10 mouse cellular contexts compared by ENCODE assay signal in genomic region chr5:28955036-28955435, GRCm38 (mm10).
DNase-seq lines count a peak whose midpoint lies in the region; ATAC-seq and TF ChIP-seq lines count a peak whose summit lies in the region.
"Had no signal": no experiment of that assay in that cellular context is flagged by ENCODE, and none has a peak within 500 bp of the region (broad histone marks: within the 10 kb centered on the region; RNA-seq: fewer than 3 reads in every experiment).

No protein-coding gene starts in this region.

- no peak for ATAC-seq in lung, embryonic 14.5 days (ENCODE audit: insufficient read depth)

- no peak overlapping the region for H3K4me2 ChIP-seq in lung, embryonic 14.5 days
- H3K4me2 ChIP-seq: embryonic facial prominence, embryonic 13.5 days had no signal

- H3K27ac ChIP-seq in lung, embryonic 14.5 days (ENCODE audit: low read depth), result no peak overlapping the region
- H3K27ac ChIP-seq in embryonic facial prominence, embryonic 10.5 days (replicated peaks), result no peak overlapping the region
- H3K27ac ChIP-seq: embryonic facial prominence, embryonic 13.5 days had no signal

- H3K36me3 ChIP-seq in lung, embryonic 14.5 days (ENCODE audit: insufficient read depth), result no peaks in the 10 kb centered on the region
- no peaks in the 10 kb centered on the region for H3K36me3 ChIP-seq in embryonic facial prominence, embryonic 10.5 days (replicated peaks)
- H3K36me3 ChIP-seq: embryonic facial prominence, embryonic 13.5 days had no signal

- H3K9me3 ChIP-seq in lung, embryonic 14.5 days (ENCODE audit: low read depth, low read length), result no peaks in the 10 kb centered on the region
- H3K9me3 ChIP-seq in embryonic facial prominence, embryonic 10.5 days, result no peaks in the 10 kb centered on the region
- H3K9me3 ChIP-seq: embryonic facial prominence, embryonic 13.5 days had no signal

- no peak for TF ChIP-seq CTCF in lung, embryonic 14.5 days (IDR thresholded peaks at IDR 0.05; ENCODE audit: low read depth)

- peak; percentile 73 for DNase-seq in embryo, embryonic 10 days (ENCODE audit: low spot score)
- DNase-seq in embryo, embryonic 9.5 days (ENCODE audit: extremely low spot score), result no peak
- DNase-seq in lung, embryonic 14.5 days, result peak; percentile 78
- DNase-seq in lung, postnatal 25 days (ENCODE audit: low spot score), result no peak
- DNase-seq in embryonic facial prominence, embryonic 10.5 days (ENCODE audit: low spot score), result peak; percentile 51
- DNase-seq in retina, postnatal 1 day, result peak; percentile 22
- DNase-seq in layer of hippocampus, adult 11-12 months (ENCODE audit: low spot score), result no peak
- DNase-seq in left cerebral cortex, postnatal 25 days (ENCODE audit: low spot score in 2 of 2), result no peak
- DNase-seq: gastrocnemius, postnatal 36 days had no signal

- H3K4me1 ChIP-seq in lung, embryonic 14.5 days (ENCODE audit: insufficient read depth), result no peaks in the 10 kb centered on the region
- no peaks in the 10 kb centered on the region for H3K4me1 ChIP-seq in embryonic facial prominence, embryonic 10.5 days
- H3K4me1 ChIP-seq: embryonic facial prominence, embryonic 13.5 days had no signal

- H3K4me3 ChIP-seq in lung, embryonic 14.5 days (ENCODE audit: low read depth, low read length), result no peak overlapping the region
- no peak overlapping the region for H3K4me3 ChIP-seq in embryonic facial prominence, embryonic 10.5 days
- H3K4me3 ChIP-seq: embryonic facial prominence, embryonic 13.5 days had no signal

- intact Hi-C loops in left cerebral cortex, postnatal 25 days (cut with DNase I), result no loop called here

- no peak overlapping the region for H3K9ac ChIP-seq in lung, embryonic 14.5 days
- H3K9ac ChIP-seq: embryonic facial prominence, embryonic 13.5 days had no signal

- no peaks in the 10 kb centered on the region for H3K27me3 ChIP-seq in lung, embryonic 14.5 days (ENCODE audit: insufficient read depth, low read length)
- no peaks in the 10 kb centered on the region for H3K27me3 ChIP-seq in embryonic facial prominence, embryonic 10.5 days (replicated peaks; ENCODE audit: low read depth, poor library complexity, severe bottlenecking)
- H3K27me3 ChIP-seq: embryonic facial prominence, embryonic 13.5 days had no signal

Comparison
In these comparisons a context has a peak if more than half of its experiments do, and no peak if none do; other contexts are left out.
1. DNase-seq: peak in embryo, embryonic 10 days (single experiment), lung, embryonic 14.5 days (single experiment), embryonic facial prominence, embryonic 10.5 days (single experiment) and retina, postnatal 1 day (single experiment); none in embryo, embryonic 9.5 days (single experiment), lung, postnatal 25 days (single experiment), layer of hippocampus, adult 11-12 months (single experiment) and left cerebral cortex, postnatal 25 days (0 of 2).